Comparison of ENCODE assay signal across 11 mouse cellular contexts in genomic region chr19:56291898-56292297, GRCm38 (mm10). TPM values are rescaled to one million over a fixed set of nuclear protein-coding genes. Genes with fewer than 3 reads are reported as not detected.
DNase-seq lines count a peak whose midpoint lies in the region; ATAC-seq and TF ChIP-seq lines count a peak whose summit lies in the region.
"Had no signal": no experiment of that assay in that cellular context is flagged by ENCODE, and none has a peak within 500 bp of the region (broad histone marks: within the 10 kb centered on the region; RNA-seq: fewer than 3 reads in every experiment).

No protein-coding gene starts in this region.

- no peak overlapping the region for H3K9ac ChIP-seq in forebrain, embryonic 14.5 days (ENCODE audit: low read length)
- no peak overlapping the region for H3K9ac ChIP-seq in forebrain, embryonic 11.5 days (ENCODE audit: low read length)
- no peak overlapping the region for H3K9ac ChIP-seq in kidney, postnatal 0 days (ENCODE audit: low read depth, low read length)
- no peak overlapping the region for H3K9ac ChIP-seq in kidney, embryonic 14.5 days (ENCODE audit: low read depth, low read length)
- H3K9ac ChIP-seq in midbrain, embryonic 15.5 days: no peak overlapping the region
- H3K9ac ChIP-seq in midbrain, embryonic 11.5 days (ENCODE audit: low read length): no peak overlapping the region
- no peak overlapping the region for H3K9ac ChIP-seq in stomach, embryonic 15.5 days

- peak; percentile 58; the same call in 1 of the 2 replicates for ATAC-seq in forebrain, embryonic 14.5 days
- ATAC-seq in forebrain, embryonic 11.5 days (replicated peaks; ENCODE audit: low FRiP score): no peak
- no peak for ATAC-seq in kidney, postnatal 0 days (replicated peaks; ENCODE audit: low FRiP score, low read depth)
- ATAC-seq in kidney, embryonic 14.5 days (ENCODE audit: low FRiP score, low TSS enrichment): no peak
- ATAC-seq in midbrain, embryonic 15.5 days (replicated peaks): no peak; the same call in 1 of the 2 replicates
- no peak for ATAC-seq in midbrain, embryonic 11.5 days (ENCODE audit: low FRiP score)
- peak; percentile 56; the same call in 1 of the 2 replicates for ATAC-seq in stomach, embryonic 15.5 days (ENCODE audit: insufficient read depth, low FRiP score, low read depth)

- TF ChIP-seq CTCF in kidney, postnatal 0 days (IDR thresholded peaks at IDR 0.05; ENCODE audit: low read depth): no peak

- no peak overlapping the region for H3K27ac ChIP-seq in forebrain, embryonic 14.5 days (ENCODE audit: low read depth, low read length)
- H3K27ac ChIP-seq in forebrain, embryonic 11.5 days (ENCODE audit: low read depth, low read length): no peak overlapping the region
- H3K27ac ChIP-seq in kidney, postnatal 0 days: no peak overlapping the region
- no peak overlapping the region for H3K27ac ChIP-seq in kidney, embryonic 14.5 days (ENCODE audit: low read depth, low read length)
- 0 out of 2 replicates have a peak overlapping the region, but pooled peaks have one; percentile 51 for H3K27ac ChIP-seq in midbrain, embryonic 15.5 days
- no peak overlapping the region for H3K27ac ChIP-seq in midbrain, embryonic 11.5 days (ENCODE audit: low read depth, low read length)
- no peak overlapping the region for H3K27ac ChIP-seq in stomach, embryonic 15.5 days

- H3K4me3 ChIP-seq in forebrain, embryonic 14.5 days (ENCODE audit: low read depth, low read length): no peak overlapping the region
- no peak overlapping the region for H3K4me3 ChIP-seq in forebrain, embryonic 11.5 days (ENCODE audit: low read depth, low read length)
- no peak overlapping the region for H3K4me3 ChIP-seq in kidney, postnatal 0 days (replicated peaks; ENCODE audit: low read depth, low read length)
- H3K4me3 ChIP-seq in kidney, embryonic 14.5 days (ENCODE audit: low read length): no peak overlapping the region
- no peak overlapping the region for H3K4me3 ChIP-seq in midbrain, embryonic 15.5 days
- no peak overlapping the region for H3K4me3 ChIP-seq in midbrain, embryonic 11.5 days (ENCODE audit: low read depth, low read length)
- no peak overlapping the region for H3K4me3 ChIP-seq in stomach, embryonic 15.5 days (replicated peaks)

- H3K27me3 ChIP-seq in forebrain, embryonic 14.5 days (replicated peaks; ENCODE audit: control insufficient read depth, insufficient read depth, low read length): no peaks in the 10 kb centered on the region
- H3K27me3 ChIP-seq in forebrain, embryonic 11.5 days (ENCODE audit: control insufficient read depth, insufficient read depth, low read length): no peaks in the 10 kb centered on the region
- no peaks in the 10 kb centered on the region for H3K27me3 ChIP-seq in kidney, postnatal 0 days (ENCODE audit: insufficient read depth, low read length)
- H3K27me3 ChIP-seq in kidney, embryonic 14.5 days (ENCODE audit: control insufficient read depth, insufficient read depth, low read length): no peaks in the 10 kb centered on the region
- H3K27me3 ChIP-seq in midbrain, embryonic 15.5 days (replicated peaks): no peaks in the 10 kb centered on the region
- H3K27me3 ChIP-seq in midbrain, embryonic 11.5 days (ENCODE audit: control insufficient read depth, insufficient read depth, low read length): no peaks in the 10 kb centered on the region
- no peaks in the 10 kb centered on the region for H3K27me3 ChIP-seq in stomach, embryonic 15.5 days (replicated peaks)

- peak; percentile 66 for DNase-seq in forebrain, embryonic 14.5 days (ENCODE audit: low spot score)
- DNase-seq in forebrain, embryonic 11.5 days (ENCODE audit: low spot score): no peak
- DNase-seq in kidney, postnatal 0 days (ENCODE audit: low spot score): peak; percentile 44
- DNase-seq in midbrain, embryonic 11.5 days (ENCODE audit: low spot score, missing footprints): no peak
- no peak for DNase-seq in cerebellum, adult 11 months
- DNase-seq: right cerebral cortex, postnatal 14 days; thymus, adult 2 months had no signal

- H3K4me2 ChIP-seq in forebrain, embryonic 14.5 days (ENCODE audit: low read length): no peak overlapping the region
- H3K4me2 ChIP-seq in forebrain, embryonic 11.5 days (ENCODE audit: low read depth, low read length, severe bottlenecking): no peak overlapping the region
- H3K4me2 ChIP-seq in kidney, postnatal 0 days (ENCODE audit: low read length): no peak overlapping the region
- no peak overlapping the region for H3K4me2 ChIP-seq in kidney, embryonic 14.5 days (replicated peaks; ENCODE audit: low read depth, low read length)
- H3K4me2 ChIP-seq in midbrain, embryonic 15.5 days: no peak overlapping the region
- no peak overlapping the region for H3K4me2 ChIP-seq in midbrain, embryonic 11.5 days
- no peak overlapping the region for H3K4me2 ChIP-seq in stomach, embryonic 15.5 days

- H3K36me3 ChIP-seq in forebrain, embryonic 14.5 days (ENCODE audit: control insufficient read depth, insufficient read depth, low read length): no peaks in the 10 kb centered on the region
- no peaks in the 10 kb centered on the region for H3K36me3 ChIP-seq in forebrain, embryonic 11.5 days (ENCODE audit: control insufficient read depth, insufficient read depth, low read length)
- no peaks in the 10 kb centered on the region for H3K36me3 ChIP-seq in kidney, postnatal 0 days (ENCODE audit: insufficient read depth, low read length)
- no peaks in the 10 kb centered on the region for H3K36me3 ChIP-seq in kidney, embryonic 14.5 days (ENCODE audit: control insufficient read depth, insufficient read depth, low read length)
- no peaks in the 10 kb centered on the region for H3K36me3 ChIP-seq in midbrain, embryonic 15.5 days (replicated peaks)
- no peaks in the 10 kb centered on the region for H3K36me3 ChIP-seq in midbrain, embryonic 11.5 days (ENCODE audit: control insufficient read depth, insufficient read depth, low read length)
- no peaks in the 10 kb centered on the region for H3K36me3 ChIP-seq in stomach, embryonic 15.5 days

- 28% methylated on average over 6 of the region's 6 CpGs for WGBS in forebrain, embryonic 14.5 days
- WGBS in forebrain, embryonic 11.5 days: 80% methylated on average over 6 of the region's 6 CpGs
- 44% methylated on average over 6 of the region's 6 CpGs for WGBS in kidney, postnatal 0 days
- WGBS in kidney, embryonic 14.5 days: 57% methylated on average over 6 of the region's 6 CpGs
- 58% methylated on average over 6 of the region's 6 CpGs for WGBS in midbrain, embryonic 15.5 days
- 79% methylated on average over 6 of the region's 6 CpGs for WGBS in midbrain, embryonic 11.5 days
- WGBS in stomach, embryonic 15.5 days: 24% methylated on average over 6 of the region's 6 CpGs

- H3K9me3 ChIP-seq in forebrain, embryonic 14.5 days (replicated peaks; ENCODE audit: control insufficient read depth, low read length): no peaks in the 10 kb centered on the region
- H3K9me3 ChIP-seq in forebrain, embryonic 11.5 days (ENCODE audit: control insufficient read depth, low read length): no peaks in the 10 kb centered on the region
- no peaks in the 10 kb centered on the region for H3K9me3 ChIP-seq in kidney, postnatal 0 days (replicated peaks; ENCODE audit: low read length)
- no peaks in the 10 kb centered on the region for H3K9me3 ChIP-seq in kidney, embryonic 14.5 days (ENCODE audit: control insufficient read depth, low read length)
- no peaks in the 10 kb centered on the region for H3K9me3 ChIP-seq in midbrain, embryonic 15.5 days
- H3K9me3 ChIP-seq in midbrain, embryonic 11.5 days (ENCODE audit: control insufficient read depth, low read length): no peaks in the 10 kb centered on the region
- H3K9me3 ChIP-seq in stomach, embryonic 15.5 days: no peaks in the 10 kb centered on the region

- H3K4me1 ChIP-seq in forebrain, embryonic 14.5 days (ENCODE audit: control insufficient read depth, insufficient read depth, low read length): peaks cover 12% of the 10 kb centered on the region
- no peaks in the 10 kb centered on the region; the same call in 1 of the 2 replicates for H3K4me1 ChIP-seq in forebrain, embryonic 11.5 days (replicated peaks; ENCODE audit: control insufficient read depth, insufficient read depth, low read length)
- H3K4me1 ChIP-seq in kidney, postnatal 0 days (replicated peaks; ENCODE audit: insufficient read depth, low read length): peaks cover 5% of the 10 kb centered on the region; the same call in 1 of the 2 replicates
- peaks cover 7% of the 10 kb centered on the region for H3K4me1 ChIP-seq in kidney, embryonic 14.5 days (ENCODE audit: control insufficient read depth, insufficient read depth, low read length)
- peaks cover 26% of the 10 kb centered on the region for H3K4me1 ChIP-seq in midbrain, embryonic 15.5 days
- H3K4me1 ChIP-seq in midbrain, embryonic 11.5 days (ENCODE audit: control insufficient read depth, insufficient read depth, low read length): no peaks in the 10 kb centered on the region
- peaks cover 18% of the 10 kb centered on the region for H3K4me1 ChIP-seq in stomach, embryonic 15.5 days

RNA-seq across cellular contexts. Expression of gene Habp2, which starts 5.0 kb away (rescaled TPM):
- polyA plus RNA-seq in forebrain, embryonic 14.5 days (2014; fragmentation: Nextera tagmentation; extraction: Ambion mirVana): 0.06 and 0.16 TPM in 2 replicates
- not detected in 2 replicates for polyA plus RNA-seq in forebrain, embryonic 11.5 days (2014; fragmentation: Nextera tagmentation; extraction: Ambion mirVana)
- 50.5 and 57.9 TPM in 2 replicates for polyA plus RNA-seq in kidney, postnatal 0 days (2015; fragmentation: Nextera tagmentation; extraction: Ambion mirVana)
- 12.7 and 20.4 TPM in 2 replicates for polyA plus RNA-seq in kidney, embryonic 14.5 days (2014; fragmentation: Nextera tagmentation; extraction: Ambion mirVana)
- polyA plus RNA-seq in midbrain, embryonic 15.5 days (2015; fragmentation: Nextera tagmentation; extraction: Ambion mirVana): 0.10 and 0.20 TPM in 2 replicates
- polyA plus RNA-seq in midbrain, embryonic 11.5 days (2014; fragmentation: Nextera tagmentation; extraction: Ambion mirVana): not detected in 2 replicates
- 36.4 and 52.0 TPM in 2 replicates for polyA plus RNA-seq in stomach, embryonic 15.5 days (2015; fragmentation: Nextera tagmentation; extraction: Ambion mirVana)
- polyA plus RNA-seq: embryonic facial prominence, embryonic 11.5 days had no signal

Comparison
In these comparisons a context has a peak if more than half of its experiments do, and no peak if none do; other contexts are left out.
1. ATAC-seq: peak in forebrain, embryonic 14.5 days (single experiment) and stomach, embryonic 15.5 days (single experiment); none in forebrain, embryonic 11.5 days (single experiment), kidney, postnatal 0 days (single experiment), kidney, embryonic 14.5 days (single experiment), midbrain, embryonic 15.5 days (single experiment) and midbrain, embryonic 11.5 days (single experiment).
2. DNase-seq: peak in forebrain, embryonic 14.5 days (single experiment) and kidney, postnatal 0 days (single experiment); none in forebrain, embryonic 11.5 days (single experiment), midbrain, embryonic 11.5 days (single experiment) and cerebellum, adult 11 months (single experiment).
3. RNA of gene Habp2, which starts 5.0 kb away (polyA plus RNA-seq): 50.5 to 57.9 TPM in kidney, postnatal 0 days, 36.4 to 52.0 TPM in stomach, embryonic 15.5 days and 12.7 to 20.4 TPM in kidney, embryonic 14.5 days; 0.10 to 0.20 TPM in midbrain, embryonic 15.5 days, 0.06 to 0.16 TPM in forebrain, embryonic 14.5 days, not detected in midbrain, embryonic 11.5 days and not detected in forebrain, embryonic 11.5 days; every median in the first group is over 10 times any median in the second.